Mouse (Mus musculus): ENCODE measurements around the gene Olfr1555-ps1.
"Not testable (repeated sequence)": the region's sequence is repeated elsewhere in the genome, so short reads cannot be mapped to it uniquely, and the experiment has no call there.

Olfr1555-ps1 gene

DNA sequence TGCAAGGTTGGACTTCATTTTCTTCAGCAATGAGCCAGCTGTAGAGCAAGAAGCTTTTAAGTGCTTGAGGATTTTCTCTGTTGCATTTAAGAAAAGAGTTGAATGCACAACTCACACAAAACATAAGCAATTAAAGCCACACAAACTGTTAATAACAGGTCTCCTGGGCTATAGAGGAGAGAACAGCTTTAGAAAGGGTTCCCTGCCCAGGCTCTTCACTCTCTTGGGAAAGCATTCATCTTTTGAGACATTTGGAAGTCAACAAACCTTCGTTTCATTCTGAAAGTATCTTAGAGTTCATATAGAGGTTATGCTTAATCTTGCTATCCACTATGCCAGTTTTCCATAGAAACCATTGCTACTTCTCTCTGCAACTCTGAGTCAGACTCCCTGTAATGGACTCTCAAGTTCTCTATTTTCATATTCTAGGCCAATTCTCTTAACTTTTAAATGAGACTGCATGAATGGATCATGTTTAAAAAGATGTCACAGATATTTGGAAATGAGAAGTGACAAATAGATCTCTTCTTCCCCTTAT, at the start of gene Olfr1555-ps1:
Olfr1555-ps1 (minus strand) TSS at position 51 of the 538 bp plus-strand sequence.
- not testable (repeated sequence) for DNase-seq (ENCODE audit: inconsistent age in 2 of 2, low spot score in 1 of 2)

DNA sequence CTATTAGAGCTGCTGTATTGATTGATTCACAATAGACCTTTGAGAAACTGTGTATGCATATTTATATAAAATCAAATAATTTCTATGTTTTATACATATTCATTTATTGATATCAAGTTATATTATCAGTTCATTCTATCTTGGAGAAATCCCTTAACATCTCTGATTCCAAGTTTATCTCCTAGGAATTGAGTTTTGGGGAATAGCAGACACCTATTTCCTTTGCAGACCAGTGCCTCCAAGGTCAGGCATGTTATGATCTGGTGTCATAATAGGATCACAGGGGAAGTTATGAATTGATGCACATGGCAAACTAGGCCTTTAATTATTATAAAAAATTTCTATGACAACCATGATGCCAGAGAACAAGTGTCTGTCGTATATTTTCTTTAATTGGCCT, 30.4 kb upstream of the Olfr1555-ps1 start, which contains the start of gene Olfr1431:
Olfr1431 (plus strand) TSS at position 301 of the 400 bp plus-strand sequence.
- no peak for DNase-seq (ENCODE audit: inconsistent age in 2 of 2, low spot score in 1 of 2)

DNA sequence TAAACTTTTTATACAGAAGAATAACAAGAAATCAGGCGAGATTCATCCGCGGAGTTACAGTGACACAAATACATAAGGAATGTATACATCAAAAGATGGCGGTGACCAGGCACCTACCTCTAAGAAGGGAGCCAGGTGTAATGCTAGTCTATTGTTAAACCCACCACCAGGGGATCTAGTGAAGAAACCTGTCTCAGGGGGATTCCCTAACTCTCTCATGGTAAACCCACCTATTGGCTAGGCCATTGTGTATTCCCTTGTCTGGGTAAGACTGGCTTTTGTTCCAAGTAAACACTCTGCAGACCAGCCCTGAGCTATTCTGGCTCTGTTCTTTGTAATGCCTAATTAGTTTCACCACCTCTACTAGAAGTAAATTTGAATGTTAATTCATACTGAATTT, 29.2 kb upstream of the Olfr1555-ps1 start:
- not testable (repeated sequence) for DNase-seq (ENCODE audit: inconsistent age in 2 of 2, low spot score in 1 of 2)

DNA sequence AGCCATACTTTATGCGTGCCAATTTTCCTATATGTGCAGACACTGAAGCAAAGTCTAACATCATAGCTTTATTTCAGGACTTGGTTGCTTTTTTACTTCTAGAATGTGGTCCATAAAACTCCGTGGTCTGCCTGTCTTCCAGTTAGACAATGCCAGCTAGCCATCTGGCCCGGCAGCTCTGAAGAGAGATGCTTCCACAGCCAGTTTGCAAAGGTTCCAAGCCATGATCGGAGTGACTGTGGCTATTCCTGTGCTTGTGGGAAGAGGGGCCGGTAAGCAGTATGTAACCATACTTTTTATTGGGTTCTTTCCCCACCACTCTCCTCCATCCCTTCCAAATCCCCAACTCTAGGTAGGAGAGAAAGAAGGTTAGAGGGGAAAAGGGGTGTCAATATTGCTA, 5.5 kb upstream of the Olfr1555-ps1 start:
- DNase-seq (ENCODE audit: inconsistent age in 2 of 2, low spot score in 1 of 2): not testable (repeated sequence)

DNA sequence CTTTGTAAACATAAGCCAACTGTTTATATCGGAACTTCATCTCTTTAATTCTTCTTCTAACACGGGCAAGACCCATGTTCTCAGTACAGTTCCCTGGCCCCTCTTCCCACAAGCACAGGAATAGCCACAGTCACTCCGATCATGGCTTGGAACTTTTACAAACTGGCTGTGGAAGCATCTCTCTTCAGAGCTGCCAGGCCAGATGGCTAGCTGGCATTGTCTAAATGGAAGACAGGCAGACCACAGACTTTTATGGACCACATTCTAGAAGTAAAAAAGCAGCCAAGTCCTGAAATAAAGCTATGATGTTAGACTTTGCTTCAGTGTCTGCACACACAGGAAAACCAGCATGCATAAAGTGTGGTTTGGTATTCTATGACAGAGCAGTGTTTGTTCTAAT, 24.5 kb downstream of the Olfr1555-ps1 start:
- no peak for DNase-seq (ENCODE audit: inconsistent age in 2 of 2, low spot score in 1 of 2)

DNA sequence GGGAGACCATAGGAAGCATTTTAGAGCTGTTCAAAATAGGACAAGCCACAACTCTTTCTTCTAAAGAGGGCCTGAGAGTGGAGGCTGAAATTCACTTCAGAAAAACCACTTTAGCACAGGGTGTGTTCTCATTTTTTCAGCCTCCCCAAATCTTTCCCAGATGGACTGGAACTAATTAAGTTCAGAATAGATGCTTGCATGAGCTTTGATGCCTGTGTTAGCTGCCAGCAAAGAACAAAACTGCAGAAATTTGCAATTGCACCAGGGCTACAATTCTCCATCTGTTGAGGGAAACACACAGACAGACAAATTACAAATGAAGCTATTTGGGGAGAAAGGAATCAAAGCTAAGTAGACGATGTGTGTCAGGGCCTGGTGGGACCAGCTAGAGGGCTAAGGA, 26.6 kb downstream of the Olfr1555-ps1 start:
- DNase-seq (ENCODE audit: inconsistent age in 2 of 2, low spot score in 1 of 2): no peak

DNA sequence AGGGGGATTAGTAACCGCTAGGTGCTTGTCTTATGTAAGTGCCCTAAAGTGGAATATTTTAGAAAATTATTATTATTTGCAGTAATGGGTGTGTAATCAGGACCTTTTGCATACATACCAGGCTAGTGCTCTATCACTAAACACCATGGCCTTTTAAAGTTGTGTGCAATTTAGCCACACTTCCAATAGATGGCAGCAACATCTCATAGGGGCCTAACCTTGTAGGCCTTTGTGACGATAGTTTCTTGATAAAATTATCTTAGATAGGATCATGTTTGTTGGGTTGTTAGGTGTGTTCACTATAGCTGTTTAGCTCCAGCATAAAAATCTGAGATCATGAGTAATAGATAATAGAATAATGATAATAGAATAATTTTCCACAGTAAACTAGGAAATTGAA, 35.6 kb downstream of the Olfr1555-ps1 start:
- peak; percentile 11 to 74 for DNase-seq (ENCODE audit: inconsistent age in 2 of 2, low spot score in 1 of 2)

DNA sequence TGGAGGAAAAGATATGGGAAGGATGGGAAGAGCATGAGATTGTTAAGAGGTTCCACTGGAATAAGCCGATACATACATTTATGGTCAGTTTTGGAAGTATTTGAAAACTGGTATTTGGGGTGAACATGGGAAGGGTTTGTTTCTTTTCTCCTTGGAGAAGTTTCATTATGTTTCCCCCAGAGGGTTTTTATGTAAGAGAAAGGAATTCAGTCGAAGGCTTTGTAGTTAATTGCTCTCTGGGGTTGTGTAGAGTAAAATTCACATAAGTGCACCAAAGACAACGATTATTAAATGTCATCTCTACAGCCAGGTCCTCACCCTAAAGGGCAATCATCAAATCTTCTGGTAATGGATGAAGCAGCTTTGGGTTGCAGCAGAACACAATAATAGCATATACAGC, 46.8 kb downstream of the Olfr1555-ps1 start, which contains the start of gene Olfr76:
Olfr76 (minus strand) TSS at position 101 of the 400 bp plus-strand sequence.
- DNase-seq (ENCODE audit: inconsistent age in 2 of 2, low spot score in 1 of 2): no peak

DNA sequence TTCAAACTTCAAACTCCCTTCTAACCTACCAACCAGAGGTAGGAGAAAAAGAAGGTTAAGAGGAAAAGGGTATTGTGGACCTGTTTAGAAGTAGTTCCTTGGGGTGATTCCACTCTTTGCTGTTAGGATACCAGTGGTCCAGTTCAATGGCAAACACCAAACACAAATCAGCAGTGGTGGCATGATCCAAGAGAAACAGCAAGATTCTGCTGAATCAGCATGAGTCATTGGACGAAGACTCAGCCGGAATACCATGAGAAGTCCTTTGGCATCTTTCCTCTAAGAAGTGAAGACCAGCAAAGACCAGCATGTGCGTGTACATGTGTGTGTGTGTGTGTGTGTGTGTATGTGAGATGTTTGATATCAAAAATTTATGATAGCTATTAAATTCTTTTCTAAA, 53.4 kb downstream of the Olfr1555-ps1 start:
- DNase-seq (ENCODE audit: inconsistent age in 2 of 2, low spot score in 1 of 2): no peak

DNA sequence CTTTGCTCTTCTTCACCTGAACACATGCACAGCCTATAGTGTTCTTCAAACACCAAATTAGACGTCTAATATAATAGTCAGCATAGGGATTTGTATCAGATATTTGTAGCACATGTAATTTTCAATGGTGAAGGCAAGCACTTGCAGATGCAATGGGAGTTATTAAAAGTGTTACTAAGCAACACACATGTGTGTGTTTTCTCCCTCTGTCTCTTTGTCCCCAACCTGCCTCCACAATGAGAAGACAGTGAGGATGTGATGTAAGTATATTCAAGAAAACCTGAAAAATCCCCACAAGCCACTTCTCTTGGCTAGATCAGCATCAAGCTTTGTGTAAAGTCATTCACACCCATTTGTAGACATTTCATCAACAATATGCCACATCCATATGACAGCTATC, 54.1 kb downstream of the Olfr1555-ps1 start, which contains the start of gene Olfr1428:
Olfr1428 (minus strand) TSS at position 101 of the 400 bp plus-strand sequence.
- no peak for DNase-seq (ENCODE audit: inconsistent age in 2 of 2, low spot score in 1 of 2)
